1 mouse cellular context compared by ENCODE assay signal in the genomic region with DNA sequence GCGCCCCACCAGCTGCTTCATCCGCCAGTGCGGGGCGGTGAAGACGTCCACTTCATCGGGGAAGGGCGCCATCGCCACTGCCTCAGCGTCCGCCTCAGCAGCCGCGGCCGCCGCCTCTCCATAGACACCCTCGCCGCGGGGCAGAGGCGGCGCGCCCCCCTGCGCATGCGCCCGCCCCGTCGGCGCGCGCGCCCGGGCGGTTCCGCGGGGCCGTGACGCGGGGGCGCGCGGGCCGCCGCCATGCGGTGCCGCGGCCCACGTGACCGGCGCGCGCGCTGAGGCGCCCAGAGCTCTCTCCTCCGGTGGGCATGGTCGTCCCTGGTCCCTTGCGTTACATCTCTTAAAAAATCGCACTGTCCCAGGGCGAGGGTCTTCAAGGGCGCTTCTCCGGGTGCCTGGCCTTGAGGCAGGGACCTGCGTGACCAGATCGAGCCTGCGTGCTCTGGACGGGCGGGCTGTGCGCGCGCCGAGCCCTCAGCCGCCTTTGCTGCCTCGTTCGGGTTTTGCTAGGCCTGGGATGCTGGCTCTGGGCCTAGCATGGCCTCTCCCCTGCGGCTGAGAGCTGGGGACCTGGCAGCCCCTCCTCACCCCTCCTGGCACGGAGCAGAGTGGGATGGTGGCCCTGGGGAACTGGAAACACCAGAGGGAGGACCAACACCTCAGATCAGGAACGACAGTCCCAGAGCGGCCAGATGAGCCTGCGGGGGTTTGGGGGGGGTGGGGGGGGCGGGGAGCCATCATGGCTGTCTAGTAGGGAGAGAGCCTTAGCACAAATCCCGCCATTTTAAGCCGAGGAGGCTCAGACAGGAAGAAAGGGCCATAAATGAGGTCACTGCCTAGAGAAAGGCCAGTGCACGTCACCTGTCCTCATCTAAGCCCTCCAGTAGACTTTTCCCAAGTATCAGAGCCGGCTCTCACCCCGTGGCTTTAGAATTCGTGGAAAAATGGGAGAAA.
TF ChIP-seq lines count a peak whose summit lies in the region.

No protein-coding gene starts in this region.

TF ChIP-seq in MEL, 35 proteins besides CTCF, POLR2A, EP300 and RAD21 (continued from another document):
- TF ChIP-seq USF2 (IDR thresholded peaks at IDR 0.05; ENCODE audit: borderline replicate concordance in 1 of 2, insufficient read depth in 1 of 2, low read depth in 1 of 2, low read length in 2 of 2), result peak in 1 of 2 experiments; percentile 71; a peak in 2 of 4 replicates
- TF ChIP-seq MAFK (IDR thresholded peaks at IDR 0.05; ENCODE audit: borderline replicate concordance, low read depth, low read length), result no peak
- no peak for TF ChIP-seq MYB (IDR thresholded peaks at IDR 0.05; ENCODE audit: low read depth, low read length)
- TF ChIP-seq E2F4 (IDR thresholded peaks at IDR 0.05; ENCODE audit: borderline replicate concordance, low read depth, low read length), result no peak
- TF ChIP-seq ZMIZ1 (IDR thresholded peaks at IDR 0.05; ENCODE audit: low read depth, low read length), result no peak; the same call in 1 of the 2 replicates
- no peak for TF ChIP-seq GATA1 (IDR thresholded peaks at IDR 0.05; ENCODE audit: low read depth, low read length)
- TF ChIP-seq CHD1 (IDR thresholded peaks at IDR 0.05; ENCODE audit: low read depth, low read length), result no peak
- TF ChIP-seq TCF12 (IDR thresholded peaks at IDR 0.05; ENCODE audit: low read depth, low read length), result no peak
- TF ChIP-seq ZC3H11A (IDR thresholded peaks at IDR 0.05; ENCODE audit: low read depth, low read length), result no peak
- peak; percentile 92 for TF ChIP-seq MYC (IDR thresholded peaks at IDR 0.05; ENCODE audit: low read depth, low read length)
- TF ChIP-seq NELFE (IDR thresholded peaks at IDR 0.05; ENCODE audit: low read depth, low read length), result peak; percentile 85
- TF ChIP-seq ETS1 (IDR thresholded peaks at IDR 0.05; ENCODE audit: low read depth, low read length), result no peak
- 0 out of 2 replicates have a peak, but pooled peaks have one; percentile 15 for TF ChIP-seq SMC3 (IDR thresholded peaks at IDR 0.05; ENCODE audit: low read depth, low read length)
- peak; percentile 89 for TF ChIP-seq MAX (IDR thresholded peaks at IDR 0.05; ENCODE audit: low read length)
- no peak for TF ChIP-seq ZKSCAN1 (IDR thresholded peaks at IDR 0.05; ENCODE audit: low read depth, low read length)
TF ChIP-seq in MEL: peak in this region for 11.
